Mouse (Mus musculus) hindbrain, embryonic 15.5 days (tissue): ENCODE data around the gene Micall2. TPM values are rescaled to one million over a fixed set of nuclear protein-coding genes. Genes with fewer than 3 reads are reported as not detected.
"Not testable (repeated sequence)": the region's sequence is repeated elsewhere in the genome, so short reads cannot be mapped to it uniquely, and the experiment has no call there.

Experiments
- ATAC-seq: fragments of 200-750 bp; cut with Nextera tagmentation; 2 replicates; pipeline ENCODE4 v1.8.0; 2017; ENCODE audit warnings: low read depth, moderate number of reproducible peaks, moderate TSS enrichment; ENCODE audit not compliant: low FRiP score
- H3K27ac ChIP-seq: fragments of 300-500 bp; sonication (generic); replicated peaks from 2 replicates; pipeline ENCODE4 v1.5.1; 2015; ENCODE audit warnings: mild to moderate bottlenecking, inconsistent platforms
- H3K27me3 ChIP-seq: fragments of 300-500 bp; sonication (generic); 2 replicates; pipeline ENCODE4 v1.6.1; 2015; ENCODE audit warnings: control low read depth, inconsistent platforms
- H3K36me3 ChIP-seq: fragments of 300-500 bp; sonication (generic); 2 replicates; pipeline ENCODE4 v1.6.1; 2015; ENCODE audit warnings: control low read depth, inconsistent platforms
- H3K4me1 ChIP-seq: fragments of 300-500 bp; sonication (generic); replicated peaks from 2 replicates; pipeline ENCODE4 v1.6.1; 2015; ENCODE audit warnings: control low read depth, inconsistent platforms
- H3K4me2 ChIP-seq: fragments of 300-500 bp; sonication (generic); 2 replicates; pipeline ENCODE4 v1.6.1; 2015; ENCODE audit warnings: moderate library complexity, mild to moderate bottlenecking, inconsistent platforms
- H3K4me3 ChIP-seq: fragments of 300-500 bp; sonication (generic); 2 replicates; pipeline ENCODE4 v1.5.1; 2015; ENCODE audit warnings: mild to moderate bottlenecking, inconsistent platforms
- H3K9ac ChIP-seq: fragments of 300-500 bp; sonication (generic); 2 replicates; pipeline ENCODE4 v1.6.1; 2015; ENCODE audit warnings: inconsistent platforms
- H3K9me3 ChIP-seq: fragments of 300-500 bp; sonication (generic); 2 replicates; pipeline ENCODE4 v1.6.1; 2016; ENCODE audit warnings: control low read depth, inconsistent platforms
- WGBS: fragments of 180-500 bp; shearing (Covaris S2); methylation state at CpG from one replicate; pipeline ENCODE4 v1.1.7; 2015; 5-methylcytosine and 5-hydroxymethylcytosine counted together
- polyA plus RNA-seq: library from polyadenylated mRNA; unstranded; fragments of >200 nt; fragmentation: Nextera tagmentation; extraction: Ambion mirVana; gene quantifications from 2 replicates; pipeline ENCODE4 v1.2.1, GENCODE M21; 2015

Gene Micall2
- polyA plus RNA-seq, 1 experiment from 2014 or later = 12.2 TPM

GRCm38 (mm10) chr5:139726186-139726585, 9.9 kb downstream of the Micall2 start:
- Histone ChIP-seq H3K4me1 (peaks cover 10% of the 10 kb centered on the region), H3K9ac (no peak overlapping the region), H3K4me3 (no peak overlapping the region), H3K36me3 (no peaks in the 10 kb centered on the region), H3K27me3 (no peaks in the 10 kb centered on the region), H3K9me3 (no peaks in the 10 kb centered on the region), H3K27ac (no peak overlapping the region), H3K4me2 (no peak overlapping the region)
- WGBS = 88% methylated on average over 3 of the region's 3 CpGs
- no peak for ATAC-seq

GRCm38 (mm10) chr5:139724336-139725116, 11.6 kb downstream of the Micall2 start:
- Histone ChIP-seq H3K4me1 (no peaks in the 10 kb centered on the region), H3K27ac (no peak overlapping the region), H3K4me2 (no peak overlapping the region), H3K4me3 (no peak overlapping the region), H3K36me3 (no peaks in the 10 kb centered on the region), H3K27me3 (no peaks in the 10 kb centered on the region), H3K9ac (no peak overlapping the region), H3K9me3 (no peaks in the 10 kb centered on the region)
- WGBS = 62% methylated on average over 10 of the region's 10 CpGs
- 0 out of 2 replicates have a peak, but pooled peaks have one; percentile 31 for ATAC-seq

GRCm38 (mm10) chr5:139723113-139723512, 13.0 kb downstream of the Micall2 start:
- Histone ChIP-seq H3K4me3 (no peak overlapping the region), H3K27me3 (no peaks in the 10 kb centered on the region), H3K4me1 (0 out of 2 replicates have a peak, but pooled peaks cover 4% of the 10 kb centered on the region), H3K9ac (no peak overlapping the region), H3K4me2 (no peak overlapping the region), H3K9me3 (no peaks in the 10 kb centered on the region), H3K36me3 (no peaks in the 10 kb centered on the region), H3K27ac (no peak overlapping the region)
- 68% methylated on average over 9 of the region's 9 CpGs for WGBS
- no peak for ATAC-seq

GRCm38 (mm10) chr5:139722709-139723108, 13.4 kb downstream of the Micall2 start:
- 74% methylated on average over 6 of the region's 6 CpGs for WGBS
- Histone ChIP-seq H3K36me3 (no peaks in the 10 kb centered on the region), H3K27ac (no peak overlapping the region), H3K4me2 (no peak overlapping the region), H3K9me3 (no peaks in the 10 kb centered on the region), H3K9ac (no peak overlapping the region), H3K27me3 (no peaks in the 10 kb centered on the region), H3K4me1 (0 out of 2 replicates have a peak, but pooled peaks cover 4% of the 10 kb centered on the region), H3K4me3 (no peak overlapping the region)
- no peak for ATAC-seq

- no peaks in the 10 kb centered on the region for H3K9me3 ChIP-seq
- no peak overlapping the region for H3K4me2 ChIP-seq
- no peak overlapping the region for H3K27ac ChIP-seq
- no peak overlapping the region for H3K4me3 ChIP-seq
- no peak overlapping the region for H3K9ac ChIP-seq
- WGBS = 52% methylated on average over 7 of the region's 7 CpGs
- H3K36me3 ChIP-seq = peaks cover 6% of the 10 kb centered on the region; the same call in 1 of the 2 replicates
- ATAC-seq = peak; percentile 44; the same call in 1 of the 2 replicates
- no peaks in the 10 kb centered on the region for H3K27me3 ChIP-seq
- 0 out of 2 replicates have a peak, but pooled peaks cover 4% of the 10 kb centered on the region for H3K4me1 ChIP-seq
Observed at GRCm38 (mm10) chr5:139718949-139719348, 17.2 kb downstream of the Micall2 start.

GRCm38 (mm10) chr5:139718540-139718939, 17.6 kb downstream of the Micall2 start:
- Histone ChIP-seq H3K27ac (0 out of 2 replicates have a peak overlapping the region, but pooled peaks have one; percentile 10), H3K36me3 (peaks cover 6% of the 10 kb centered on the region; the same call in 1 of the 2 replicates), H3K4me3 (no peak overlapping the region), H3K9me3 (no peaks in the 10 kb centered on the region), H3K4me1 (0 out of 2 replicates have a peak, but pooled peaks cover 4% of the 10 kb centered on the region), H3K4me2 (no peak overlapping the region), H3K27me3 (no peaks in the 10 kb centered on the region), H3K9ac (no peak overlapping the region)
- 48% methylated on average over 6 of the region's 6 CpGs for WGBS
- peak; percentile 39; the same call in 1 of the 2 replicates for ATAC-seq

- H3K4me3 ChIP-seq = no peak overlapping the region
- H3K4me1 ChIP-seq = 0 out of 2 replicates have a peak, but pooled peaks cover 4% of the 10 kb centered on the region
- no peak overlapping the region for H3K9ac ChIP-seq
- no peaks in the 10 kb centered on the region for H3K9me3 ChIP-seq
- no peak overlapping the region for H3K27ac ChIP-seq
- 94% methylated on average over 2 of the region's 2 CpGs for WGBS
- no peak overlapping the region for H3K4me2 ChIP-seq
- ATAC-seq = no peak
- H3K27me3 ChIP-seq = no peaks in the 10 kb centered on the region
- peaks cover 6% of the 10 kb centered on the region; the same call in 1 of the 2 replicates for H3K36me3 ChIP-seq
Observed at GRCm38 (mm10) chr5:139717723-139718122, 18.4 kb downstream of the Micall2 start.

GRCm38 (mm10) chr5:139706496-139706895, 29.6 kb downstream of the Micall2 start:
- H3K4me3 ChIP-seq = no peak overlapping the region
- no peak overlapping the region for H3K9ac ChIP-seq
- ATAC-seq = no peak
- no peaks in the 10 kb centered on the region for H3K9me3 ChIP-seq
- peaks cover 32% of the 10 kb centered on the region for H3K36me3 ChIP-seq
- 89% methylated on average over 10 of the region's 10 CpGs for WGBS
- H3K27ac ChIP-seq = no peak overlapping the region
- 0 out of 2 replicates have a peak, but pooled peaks cover 3% of the 10 kb centered on the region for H3K27me3 ChIP-seq
- H3K4me1 ChIP-seq = no peaks in the 10 kb centered on the region
- no peak overlapping the region for H3K4me2 ChIP-seq

- WGBS = 49% methylated on average over 2 of the region's 2 CpGs
- peaks cover 10% of the 10 kb centered on the region for H3K36me3 ChIP-seq
- no peak overlapping the region for H3K27ac ChIP-seq
- H3K9ac ChIP-seq = no peak overlapping the region
- 0 out of 2 replicates have a peak, but pooled peaks cover 3% of the 10 kb centered on the region for H3K27me3 ChIP-seq
- peak; percentile 66; the same call in 1 of the 2 replicates for ATAC-seq
- H3K4me1 ChIP-seq = no peaks in the 10 kb centered on the region
- no peak overlapping the region for H3K4me3 ChIP-seq
- H3K4me2 ChIP-seq = no peak overlapping the region
- H3K9me3 ChIP-seq = no peaks in the 10 kb centered on the region
Observed at GRCm38 (mm10) chr5:139702905-139703304, 33.2 kb downstream of the Micall2 start.

- no peak for ATAC-seq
- Histone ChIP-seq H3K4me2 (no peak overlapping the region), H3K27ac (no peak overlapping the region), H3K4me3 (no peak overlapping the region), H3K27me3 (0 out of 2 replicates have a peak, but pooled peaks cover 3% of the 10 kb centered on the region), H3K4me1 (no peaks in the 10 kb centered on the region), H3K9me3 (no peaks in the 10 kb centered on the region), H3K36me3 (peaks cover 10% of the 10 kb centered on the region), H3K9ac (no peak overlapping the region)
- 66% methylated on average over 10 of the region's 10 CpGs for WGBS
Observed at GRCm38 (mm10) chr5:139702236-139702635, 33.9 kb downstream of the Micall2 start.

GRCm38 (mm10) chr5:139696954-139697353, 39.2 kb downstream of the Micall2 start:
- no peaks in the 10 kb centered on the region for H3K9me3 ChIP-seq
- peaks cover 12% of the 10 kb centered on the region for H3K4me1 ChIP-seq
- H3K4me3 ChIP-seq = no peak overlapping the region
- H3K27ac ChIP-seq = no peak overlapping the region
- no peak overlapping the region for H3K4me2 ChIP-seq
- no peak for ATAC-seq
- no peaks in the 10 kb centered on the region for H3K36me3 ChIP-seq
- WGBS = 88% methylated on average over 6 of the region's 6 CpGs
- 0 out of 2 replicates have a peak, but pooled peaks cover 3% of the 10 kb centered on the region for H3K27me3 ChIP-seq
- no peak overlapping the region for H3K9ac ChIP-seq

- 63% methylated on average over 3 of the region's 3 CpGs for WGBS
- not testable (repeated sequence) for H3K4me3 ChIP-seq, H3K9ac ChIP-seq, H3K36me3 ChIP-seq, H3K4me2 ChIP-seq, H3K9me3 ChIP-seq, H3K27ac ChIP-seq, H3K27me3 ChIP-seq, ATAC-seq
- H3K4me1 ChIP-seq = peaks cover 12% of the 10 kb centered on the region
Observed at GRCm38 (mm10) chr5:139695876-139696275, 40.3 kb downstream of the Micall2 start.
